Mouse (Mus musculus) spleen, postnatal 36 days (tissue): Measurements from ENCODE around the gene Efcc1.

Experiments used
- DNase-seq, 2 experiments: peaks; one replicate each; pipeline ENCODE4 v3.0.0; 2022; ENCODE audit warnings: low spot score in 2 of 2, mixed read lengths in 1 of 2

Efcc1 gene

GRCm38 (mm10) chr6:87778294-87779173, 47.9 kb downstream of the Efcc1 start:
- DNase-seq = no peak

GRCm38 (mm10) chr6:87779174-87780165, 48.8 kb downstream of the Efcc1 start:
- DNase-seq = no peak

- no peak for DNase-seq
Measured at GRCm38 (mm10) chr6:87780546-87781301, 50.1 kb downstream of the Efcc1 start.

GRCm38 (mm10) chr6:87784033-87784432, 53.4 kb downstream of the Efcc1 start:
- no peak for DNase-seq

- DNase-seq = no peak
Measured at GRCm38 (mm10) chr6:87786621-87787020, 56.0 kb downstream of the Efcc1 start.

- no peak for DNase-seq
Measured at GRCm38 (mm10) chr6:87787108-87787890, 56.6 kb downstream of the Efcc1 start.

- no peak for DNase-seq
Measured at GRCm38 (mm10) chr6:87788266-87788895, 57.7 kb downstream of the Efcc1 start.

- DNase-seq = peak; percentile 49 to 68
Measured at GRCm38 (mm10) chr6:87788896-87789587, 58.4 kb downstream of the Efcc1 start.

GRCm38 (mm10) chr6:87789791-87790190, 59.1 kb downstream of the Efcc1 start:
- DNase-seq = no peak

- DNase-seq = peak; percentile 74 to 88
Measured at GRCm38 (mm10) chr6:87790779-87791480, 60.3 kb downstream of the Efcc1 start.

GRCm38 (mm10) chr6:87791826-87792225, 61.2 kb downstream of the Efcc1 start:
- no peak for DNase-seq

GRCm38 (mm10) chr6:87793821-87794510, 63.3 kb downstream of the Efcc1 start:
- DNase-seq = no peak

- no peak for DNase-seq
Measured at GRCm38 (mm10) chr6:87795385-87796150, 64.9 kb downstream of the Efcc1 start.

GRCm38 (mm10) chr6:87796251-87796880, 65.7 kb downstream of the Efcc1 start:
- DNase-seq = no peak

GRCm38 (mm10) chr6:87797321-87797720, 66.7 kb downstream of the Efcc1 start:
- DNase-seq = no peak

GRCm38 (mm10) chr6:87799576-87799975, 68.9 kb downstream of the Efcc1 start:
- DNase-seq = no peak

GRCm38 (mm10) chr6:87802462-87802861, 71.8 kb downstream of the Efcc1 start:
- no peak for DNase-seq
